22 mouse cellular contexts compared by ENCODE assay signal in the genomic region with DNA sequence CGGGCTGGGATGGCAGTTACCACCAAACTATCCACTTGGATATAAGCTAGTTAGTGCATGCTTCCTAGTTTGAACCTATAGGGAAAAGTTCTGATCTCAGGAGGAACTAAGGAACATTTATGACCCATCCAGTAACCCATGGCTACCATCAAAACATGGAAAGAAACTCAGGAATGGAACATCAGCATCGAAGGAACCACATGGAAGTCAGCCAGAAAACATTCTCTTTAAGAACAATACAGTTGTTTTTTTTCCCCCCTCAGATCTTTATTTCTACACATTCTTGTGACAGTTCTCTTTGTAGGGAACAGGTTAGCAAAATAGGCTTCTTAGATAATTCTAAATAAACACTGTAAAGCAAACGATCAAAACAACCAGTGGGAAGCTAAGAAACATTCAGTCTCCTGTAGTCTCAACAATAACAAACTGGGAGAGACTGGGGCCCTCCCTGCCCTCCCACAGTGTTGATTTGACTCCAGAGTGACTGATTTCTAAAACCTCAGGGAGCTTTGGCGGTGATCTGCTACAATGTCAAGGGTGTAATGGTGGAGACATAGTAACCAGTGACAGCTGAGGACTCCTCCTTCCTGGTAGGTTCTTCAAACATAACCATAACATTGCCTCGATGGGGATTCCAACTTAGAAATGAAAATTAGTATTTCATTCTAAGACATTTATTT. TPM values are rescaled to one million over a fixed set of nuclear protein-coding genes. Genes with fewer than 3 reads are reported as not detected.
DNase-seq lines count a peak whose midpoint lies in the region; ATAC-seq and TF ChIP-seq lines count a peak whose summit lies in the region.
"Had no signal": no experiment of that assay in that cellular context is flagged by ENCODE, and none has a peak within 500 bp of the region (broad histone marks: within the 10 kb centered on the region; RNA-seq: fewer than 3 reads in every experiment).

No protein-coding gene starts in this region.

- WGBS in lung, embryonic 14.5 days: 39% methylated on average over 5 of the region's 5 CpGs

- ATAC-seq in lung, embryonic 14.5 days (ENCODE audit: insufficient read depth): no peak
- ATAC-seq: forebrain, embryonic 16.5 days had no signal

- H3K36me3 ChIP-seq in lung, embryonic 14.5 days (ENCODE audit: insufficient read depth): peaks cover 27% of the 10 kb centered on the region

- DNase-seq in heart, adult 11 months: peak; percentile 87
- DNase-seq in heart, postnatal 14 days: no peak
- peak; percentile 63 for DNase-seq in lung, embryonic 14.5 days
- DNase-seq in lung, postnatal 4 days: no peak
- peak; percentile 48 for DNase-seq in ovary, postnatal 36 days (ENCODE audit: low spot score)
- no peak for DNase-seq in ovary, postnatal 10 days (ENCODE audit: low spot score)
- DNase-seq in adrenal gland, adult 8-10 months: no peak
- DNase-seq: cerebellum, adult 8-10 months; heart, postnatal 4 days; kidney, adult 8-10 months; kidney, postnatal 36 days; left cerebral cortex, postnatal 4 days; thymus, adult 18-20 months; thymus, postnatal 4 days had no signal

- H3K4me1 ChIP-seq in lung, embryonic 14.5 days (ENCODE audit: insufficient read depth): no peaks in the 10 kb centered on the region
- H3K4me1 ChIP-seq: embryonic facial prominence, embryonic 12.5 days; midbrain, embryonic 12.5 days had no signal

- H3K4me2 ChIP-seq in lung, embryonic 14.5 days: no peak overlapping the region
- H3K4me2 ChIP-seq: embryonic facial prominence, embryonic 12.5 days; heart, embryonic 13.5 days; liver, embryonic 11.5 days; midbrain, embryonic 12.5 days had no signal

- no peaks in the 10 kb centered on the region for H3K27me3 ChIP-seq in lung, embryonic 14.5 days (ENCODE audit: insufficient read depth, low read length)
- H3K27me3 ChIP-seq: embryonic facial prominence, embryonic 12.5 days; heart, embryonic 13.5 days; midbrain, embryonic 12.5 days had no signal

- no peak overlapping the region for H3K27ac ChIP-seq in lung, embryonic 14.5 days (ENCODE audit: low read depth)
- H3K27ac ChIP-seq: embryonic facial prominence, embryonic 12.5 days; heart, embryonic 13.5 days; midbrain, embryonic 12.5 days had no signal

- no peak overlapping the region for H3K9ac ChIP-seq in lung, embryonic 14.5 days
- H3K9ac ChIP-seq: embryonic facial prominence, embryonic 12.5 days; heart, embryonic 13.5 days; midbrain, embryonic 12.5 days had no signal

- no peaks in the 10 kb centered on the region for H3K9me3 ChIP-seq in lung, embryonic 14.5 days (ENCODE audit: low read depth, low read length)
- H3K9me3 ChIP-seq: embryonic facial prominence, embryonic 12.5 days; heart, embryonic 13.5 days; midbrain, embryonic 12.5 days had no signal

- intact Hi-C loops in heart, postnatal 14 days (cut with DNase I): no loop called here

- H3K4me3 ChIP-seq in lung, embryonic 14.5 days (ENCODE audit: low read depth, low read length): no peak overlapping the region
- H3K4me3 ChIP-seq: embryonic facial prominence, embryonic 12.5 days; heart, embryonic 13.5 days; midbrain, embryonic 12.5 days had no signal

- no peak for TF ChIP-seq CTCF in lung, embryonic 14.5 days (IDR thresholded peaks at IDR 0.05; ENCODE audit: low read depth)

RNA-seq across cellular contexts. Expression of a gene that starts 29.0 kb away (rescaled TPM):
- 1 to 10 TPM; 5.0 to 5.8 TPM for total RNA-seq in heart, postnatal 14 days (2021)
- 4.8 and 5.6 TPM in 2 replicates for polyA plus RNA-seq in lung, embryonic 14.5 days (2014; fragmentation: Nextera tagmentation; extraction: Ambion mirVana)
- total RNA-seq in adrenal gland, adult 8-10 months (2022): 10 to 100 TPM; 10.1 to 18.0 (median 12.0) TPM
- total RNA-seq: CH12.LX; megakaryocyte progenitor cell, adult 5-6 weeks; MEL had no signal

Comparison
In these comparisons a context has a peak if more than half of its experiments do, and no peak if none do; other contexts are left out.
1. DNase-seq: peak in heart, adult 11 months (single experiment), lung, embryonic 14.5 days (single experiment) and ovary, postnatal 36 days (single experiment); none in heart, postnatal 14 days (0 of 2), lung, postnatal 4 days (0 of 2), ovary, postnatal 10 days (single experiment) and adrenal gland, adult 8-10 months (single experiment).